Mouse (Mus musculus) intestine, embryonic 16.5 days (tissue): ENCODE data around the gene Gse1. TPM values are rescaled to one million over a fixed set of nuclear protein-coding genes. Genes with fewer than 3 reads are reported as not detected.

Experiments
- ATAC-seq: fragments of 200-750 bp; cut with Nextera tagmentation; 2 replicates; pipeline ENCODE4 v1.8.0; 2017; ENCODE audit warnings: moderate TSS enrichment, moderate library complexity
- H3K27ac ChIP-seq: fragments of 300-500 bp; sonication (generic); 2 replicates; pipeline ENCODE4 v1.5.1; 2014; ENCODE audit warnings: mild to moderate bottlenecking, low read length
- H3K27me3 ChIP-seq: fragments of 300-500 bp; sonication (generic); replicated peaks from 2 replicates; pipeline ENCODE4 v1.6.1; 2014; ENCODE audit warnings: low read length, control low read depth, mixed read lengths; ENCODE audit not compliant: control insufficient read depth, insufficient read depth
- H3K36me3 ChIP-seq: fragments of 300-500 bp; sonication (generic); 2 replicates; pipeline ENCODE4 v1.6.1; 2014; ENCODE audit warnings: low read length, control low read depth; ENCODE audit not compliant: control insufficient read depth, insufficient read depth
- H3K4me1 ChIP-seq: fragments of 300-500 bp; sonication (generic); 2 replicates; pipeline ENCODE4 v1.6.1; 2014; ENCODE audit warnings: low read length, control low read depth, mixed read lengths; ENCODE audit not compliant: control insufficient read depth, insufficient read depth
- H3K4me2 ChIP-seq: fragments of 300-500 bp; sonication (generic); 2 replicates; pipeline ENCODE4 v1.6.1; 2014; ENCODE audit warnings: low read depth, low read length, control low read depth
- H3K4me3 ChIP-seq: fragments of 300-500 bp; sonication (generic); 2 replicates; pipeline ENCODE4 v1.5.1; 2014; ENCODE audit warnings: mild to moderate bottlenecking, low read length
- H3K9ac ChIP-seq: fragments of 300-500 bp; sonication (generic); 2 replicates; pipeline ENCODE4 v1.6.1; 2014; ENCODE audit warnings: low read depth, low read length
- H3K9me3 ChIP-seq: fragments of 300-500 bp; sonication (generic); 2 replicates; pipeline ENCODE4 v1.6.1; 2016; ENCODE audit warnings: low read length, control low read depth; ENCODE audit not compliant: control insufficient read depth
- WGBS: fragments of 180-500 bp; shearing (Covaris S2); extraction: QIAGEN DNeasy Blood & Tissue Kit; methylation state at CpG from one replicate; pipeline ENCODE4 v1.1.7; 2014; 5-methylcytosine and 5-hydroxymethylcytosine counted together
- polyA plus RNA-seq: library from polyadenylated mRNA; unstranded; fragments of >200 nt; fragmentation: Nextera tagmentation; extraction: Ambion mirVana; gene quantifications from 2 replicates; pipeline ENCODE4 v1.2.1, GENCODE M21; 2015

The Gse1 gene
- polyA plus RNA-seq, 1 experiment from 2014 or later = 7.3 TPM

GRCm38 (mm10) chr8:120572534-120572933, 344.3 kb downstream of the Gse1 start:
- no peaks in the 10 kb centered on the region for H3K4me1 ChIP-seq
- H3K27me3 ChIP-seq = no peaks in the 10 kb centered on the region
- no peak overlapping the region for H3K4me3 ChIP-seq
- H3K36me3 ChIP-seq = peaks cover 68% of the 10 kb centered on the region
- 83% methylated on average over 20 of the region's 21 CpGs for WGBS
- H3K9me3 ChIP-seq = no peaks in the 10 kb centered on the region
- no peak overlapping the region for H3K27ac ChIP-seq
- ATAC-seq = no peak
- H3K9ac ChIP-seq = no peak overlapping the region
- no peak overlapping the region for H3K4me2 ChIP-seq

- ATAC-seq = no peak
- Histone ChIP-seq H3K4me2 (no peak overlapping the region), H3K4me3 (no peak overlapping the region), H3K9ac (no peak overlapping the region), H3K27me3 (no peaks in the 10 kb centered on the region), H3K9me3 (no peaks in the 10 kb centered on the region), H3K4me1 (no peaks in the 10 kb centered on the region), H3K27ac (no peak overlapping the region), H3K36me3 (peaks cover 64% of the 10 kb centered on the region)
- WGBS = 76% methylated on average over 11 of the region's 11 CpGs
These were observed 345.6 kb downstream of the Gse1 start for GRCm38 (mm10) chr8:120573866-120574265.

- H3K4me1 ChIP-seq = no peaks in the 10 kb centered on the region
- H3K9ac ChIP-seq = no peak overlapping the region
- peaks cover 59% of the 10 kb centered on the region for H3K36me3 ChIP-seq
- H3K9me3 ChIP-seq = no peaks in the 10 kb centered on the region
- H3K27ac ChIP-seq = no peak overlapping the region
- WGBS = 68% methylated on average over 19 of the region's 19 CpGs
- no peak for ATAC-seq
- no peak overlapping the region for H3K4me3 ChIP-seq
- H3K4me2 ChIP-seq = no peak overlapping the region
- H3K27me3 ChIP-seq = no peaks in the 10 kb centered on the region
These were observed 346.7 kb downstream of the Gse1 start for GRCm38 (mm10) chr8:120574941-120575340.

DNA sequence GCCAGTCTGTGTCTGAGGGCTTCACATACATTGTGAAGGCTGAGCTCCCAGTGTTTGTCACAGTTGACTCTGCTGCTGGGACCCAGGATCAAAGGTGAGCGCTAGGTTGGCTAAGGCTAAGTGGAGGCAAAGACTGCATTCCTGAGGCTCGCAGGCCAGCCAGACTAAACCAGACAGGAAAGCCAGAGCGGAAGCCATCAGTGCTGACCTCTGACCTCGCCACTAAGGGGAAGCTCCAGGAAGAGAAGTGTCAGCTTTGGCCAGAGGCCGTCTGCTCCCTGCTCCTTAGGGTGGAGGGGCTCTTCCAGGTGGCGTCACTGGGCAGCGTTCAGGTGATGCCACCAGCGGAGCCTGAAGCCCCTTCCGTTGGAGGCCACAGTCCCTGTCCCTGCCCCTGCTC, 347.5 kb downstream of the Gse1 start:
- 62% methylated on average over 9 of the region's 9 CpGs for WGBS
- Histone ChIP-seq H3K4me3 (no peak overlapping the region), H3K27me3 (no peaks in the 10 kb centered on the region), H3K9ac (no peak overlapping the region), H3K4me1 (no peaks in the 10 kb centered on the region), H3K4me2 (no peak overlapping the region), H3K36me3 (peaks cover 65% of the 10 kb centered on the region), H3K9me3 (no peaks in the 10 kb centered on the region), H3K27ac (no peak overlapping the region)
- no peak for ATAC-seq

- H3K27ac ChIP-seq = no peak overlapping the region
- no peak for ATAC-seq
- H3K4me1 ChIP-seq = no peaks in the 10 kb centered on the region
- H3K4me2 ChIP-seq = no peak overlapping the region
- H3K9ac ChIP-seq = no peak overlapping the region
- no peak overlapping the region for H3K4me3 ChIP-seq
- H3K36me3 ChIP-seq = peaks cover 63% of the 10 kb centered on the region
- H3K27me3 ChIP-seq = no peaks in the 10 kb centered on the region
- 90% methylated on average over 17 of the region's 17 CpGs for WGBS
- no peaks in the 10 kb centered on the region for H3K9me3 ChIP-seq
These were observed 349.6 kb downstream of the Gse1 start for GRCm38 (mm10) chr8:120577821-120578220.

DNA sequence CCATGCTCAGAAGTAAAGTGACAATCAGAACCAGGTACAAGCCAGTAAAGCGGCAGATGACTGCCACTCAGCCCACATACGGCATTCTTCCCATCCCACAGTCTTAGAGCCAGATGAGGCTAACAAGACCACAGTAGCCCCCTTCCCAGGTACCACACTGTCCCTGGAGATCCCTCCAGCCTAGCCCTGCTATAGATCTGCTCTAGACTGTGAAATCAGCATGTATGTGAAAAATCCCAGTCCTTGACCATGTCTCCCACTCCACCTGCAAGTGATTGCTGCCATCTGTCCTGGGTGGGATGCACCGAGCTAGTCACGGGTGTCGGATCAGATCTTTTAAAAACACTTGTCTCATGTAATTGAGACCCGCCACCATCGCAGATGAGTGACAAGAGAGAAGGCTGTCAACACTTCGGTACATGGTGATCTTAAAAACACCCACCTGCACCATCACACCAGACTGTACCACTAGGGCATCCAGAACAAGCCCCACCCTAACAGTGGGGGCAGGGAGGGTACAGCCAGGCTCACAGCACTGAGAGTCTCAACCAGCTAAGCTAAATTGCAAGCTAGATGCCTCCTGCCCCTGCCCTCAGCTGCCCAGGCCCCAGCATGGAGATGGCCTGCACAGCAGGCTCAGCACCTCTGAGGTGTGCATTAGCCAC, 352.2 kb downstream of the Gse1 start:
- WGBS = 90% methylated on average over 8 of the region's 8 CpGs

GRCm38 (mm10) chr8:120581329-120581728, 353.1 kb downstream of the Gse1 start:
- H3K36me3 ChIP-seq = peaks cover 34% of the 10 kb centered on the region

More for the DNA sequence above, 352.2 kb downstream of the Gse1 start:
- no peak for ATAC-seq
- H3K9me3 ChIP-seq = no peaks in the 10 kb centered on the region
- H3K27ac ChIP-seq = no peak overlapping the region
- H3K4me3 ChIP-seq = no peak overlapping the region
- no peaks in the 10 kb centered on the region; the same call in 1 of the 2 replicates for H3K4me1 ChIP-seq
- H3K27me3 ChIP-seq = no peaks in the 10 kb centered on the region
- H3K9ac ChIP-seq = no peak overlapping the region
- no peak overlapping the region for H3K4me2 ChIP-seq
- H3K36me3 ChIP-seq = peaks cover 39% of the 10 kb centered on the region

GRCm38 (mm10) chr8:120581811-120582210, 353.6 kb downstream of the Gse1 start:
- H3K4me2 ChIP-seq = no peak overlapping the region
- no peak overlapping the region for H3K9ac ChIP-seq
- no peaks in the 10 kb centered on the region for H3K27me3 ChIP-seq
- no peak overlapping the region for H3K27ac ChIP-seq
- no peaks in the 10 kb centered on the region; the same call in 1 of the 2 replicates for H3K4me1 ChIP-seq
- H3K9me3 ChIP-seq = no peaks in the 10 kb centered on the region
- peaks cover 29% of the 10 kb centered on the region for H3K36me3 ChIP-seq
- ATAC-seq = no peak
- H3K4me3 ChIP-seq = no peak overlapping the region
- WGBS = 92% methylated on average over 8 of the region's 8 CpGs

More at GRCm38 (mm10) chr8:120581329-120581728, 353.1 kb downstream of the Gse1 start:
- ATAC-seq = no peak
- 88% methylated on average over 12 of the region's 12 CpGs for WGBS
- Histone ChIP-seq H3K27me3 (no peaks in the 10 kb centered on the region), H3K4me1 (no peaks in the 10 kb centered on the region; the same call in 1 of the 2 replicates), H3K9me3 (no peaks in the 10 kb centered on the region), H3K9ac (no peak overlapping the region), H3K4me2 (no peak overlapping the region), H3K27ac (no peak overlapping the region), H3K4me3 (no peak overlapping the region)

- H3K27ac ChIP-seq = no peak overlapping the region
These were observed 357.3 kb downstream of the Gse1 start for GRCm38 (mm10) chr8:120585521-120585920.

More at GRCm38 (mm10) chr8:120585521-120585920, 357.3 kb downstream of the Gse1 start:
- Histone ChIP-seq H3K4me1 (peaks cover 10% of the 10 kb centered on the region), H3K4me3 (no peak overlapping the region), H3K36me3 (peaks cover 10% of the 10 kb centered on the region), H3K4me2 (no peak overlapping the region), H3K27me3 (no peaks in the 10 kb centered on the region), H3K9me3 (no peaks in the 10 kb centered on the region), H3K9ac (no peak overlapping the region)
- no peak for ATAC-seq
- 87% methylated on average over 10 of the region's 10 CpGs for WGBS
